Mouse (Mus musculus) left cerebral cortex, adult 11 months (tissue): ENCODE data around the gene Vstm2a.

ENCODE experiments used
- DNase-seq: peaks from one replicate; pipeline ENCODE4 v3.0.0; 2022; ENCODE audit warnings: low spot score

Vstm2a gene

DNA sequence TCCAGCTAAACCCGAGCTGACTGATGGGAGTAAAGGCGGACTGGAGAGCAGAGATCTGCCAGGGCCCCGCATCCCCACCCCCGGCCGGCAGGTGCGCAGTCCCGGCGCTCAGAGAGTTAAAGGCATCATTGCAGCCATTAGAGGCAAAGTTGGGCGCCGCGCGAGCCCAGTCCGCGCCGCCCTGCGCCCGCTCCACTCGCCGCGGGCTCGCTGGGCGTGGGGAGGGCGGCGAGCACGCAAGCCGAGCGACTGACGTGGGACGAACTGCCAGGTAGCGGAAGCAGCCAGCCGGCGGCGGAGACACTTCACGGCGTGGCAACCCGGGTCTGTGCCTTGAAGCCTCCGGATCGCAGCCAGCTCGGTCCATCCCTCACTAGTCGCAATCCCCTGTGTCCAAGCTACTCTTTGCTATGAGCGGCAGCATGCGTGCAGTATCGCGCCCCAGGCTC lies at the start of gene Vstm2a:
Gene Vstm2a, plus strand, starts transcription at position 252 of the 449 bp plus-strand sequence.
- DNase-seq = no peak

DNA sequence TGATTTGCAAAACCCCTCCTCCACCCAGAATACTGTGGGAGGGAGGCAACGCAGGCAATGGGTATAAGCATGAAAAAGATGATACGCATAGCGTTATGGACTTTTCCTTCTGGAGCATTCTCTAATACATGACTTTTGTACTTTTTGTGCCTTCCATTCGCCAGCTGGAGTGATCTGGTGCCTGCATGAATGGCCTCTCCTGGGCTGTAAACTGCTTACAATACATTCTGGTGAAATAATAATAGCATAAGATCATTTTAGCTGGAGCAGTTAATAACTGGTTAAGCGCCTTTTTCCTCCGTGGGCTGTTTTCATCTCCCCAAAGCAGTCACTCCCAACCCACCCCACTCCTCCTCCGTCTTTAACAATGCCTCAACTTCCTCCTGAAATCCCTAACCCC lies 513 bp upstream of the Vstm2a start:
- no peak for DNase-seq

DNA sequence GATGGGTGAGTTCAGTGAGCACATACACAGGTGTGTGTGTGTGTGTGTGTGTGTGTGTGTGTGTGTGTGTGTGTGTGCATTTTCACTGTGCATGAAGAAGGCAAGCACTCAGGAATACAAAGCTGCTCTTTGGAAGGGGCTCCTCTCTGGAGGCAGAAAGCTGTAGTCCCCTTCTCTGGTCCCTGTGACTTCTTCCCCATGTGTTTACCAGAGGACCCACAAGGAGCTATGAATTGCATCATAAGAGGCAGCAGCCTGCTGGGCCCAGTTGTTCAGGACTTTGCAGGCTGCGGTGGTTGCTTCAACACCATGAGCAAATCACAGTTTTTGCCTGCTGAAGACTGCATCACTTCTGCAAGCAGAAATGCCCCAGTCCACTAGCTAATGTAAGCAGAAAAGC lies 776 bp downstream of the Vstm2a start:
- no peak for DNase-seq

DNA sequence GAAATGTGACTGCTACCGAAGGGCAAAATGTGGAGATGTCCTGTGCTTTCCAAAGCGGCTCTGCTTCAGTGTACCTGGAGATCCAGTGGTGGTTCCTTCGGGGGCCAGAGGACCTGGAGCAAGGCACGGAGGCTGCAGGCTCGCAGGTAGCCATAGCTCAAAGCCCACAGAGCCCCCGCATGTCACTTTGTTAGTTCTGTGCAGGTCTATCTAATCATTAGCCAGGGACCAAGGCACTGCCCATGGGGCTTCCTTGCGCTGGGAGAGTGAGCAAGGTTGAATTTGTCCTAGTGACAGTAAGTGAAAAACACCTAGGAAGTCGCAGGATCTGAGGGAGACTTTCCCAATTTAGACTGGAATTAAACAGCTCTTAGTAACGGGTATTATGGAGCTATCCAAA lies 2.4 kb downstream of the Vstm2a start:
- no peak for DNase-seq

DNA sequence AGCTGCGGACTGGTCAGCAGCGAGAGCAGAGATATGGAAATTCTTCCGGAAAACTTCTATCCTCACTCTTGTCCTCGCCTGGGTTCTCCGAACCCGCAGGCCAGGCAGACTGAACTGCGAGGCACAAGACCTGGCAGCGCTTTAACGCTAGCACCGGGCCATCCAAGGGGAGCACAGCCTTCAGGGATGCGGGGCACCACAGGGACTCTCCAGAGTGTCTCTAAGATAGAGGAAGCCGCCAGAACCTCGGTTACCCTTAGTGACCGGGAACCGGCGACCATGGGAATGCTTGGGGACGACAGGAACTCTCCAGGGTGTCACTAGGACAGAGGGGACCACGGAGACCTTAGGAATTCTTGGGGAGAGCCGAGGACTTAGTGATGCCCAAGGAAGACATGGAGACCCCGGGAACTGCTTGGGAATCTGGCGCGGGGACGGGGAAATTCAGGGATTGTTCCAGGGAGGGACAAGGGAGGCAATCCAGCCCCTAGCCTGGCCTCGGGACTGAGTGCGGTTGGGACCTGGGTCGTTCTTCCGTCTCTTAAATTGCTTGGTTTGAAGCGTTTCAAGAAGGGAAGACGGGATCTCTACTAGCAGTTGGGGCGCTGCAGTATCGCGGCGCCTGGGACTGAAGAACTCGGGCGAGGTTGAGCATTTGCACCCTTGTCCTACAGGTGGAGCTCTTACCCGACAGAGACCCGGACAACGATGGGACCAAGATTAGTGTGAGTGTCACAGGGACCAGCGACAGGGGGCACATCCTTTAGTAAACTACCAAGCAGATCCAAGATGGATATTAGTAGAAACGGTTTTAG lies 3.4 kb downstream of the Vstm2a start:
- DNase-seq = peak; percentile 66

DNA sequence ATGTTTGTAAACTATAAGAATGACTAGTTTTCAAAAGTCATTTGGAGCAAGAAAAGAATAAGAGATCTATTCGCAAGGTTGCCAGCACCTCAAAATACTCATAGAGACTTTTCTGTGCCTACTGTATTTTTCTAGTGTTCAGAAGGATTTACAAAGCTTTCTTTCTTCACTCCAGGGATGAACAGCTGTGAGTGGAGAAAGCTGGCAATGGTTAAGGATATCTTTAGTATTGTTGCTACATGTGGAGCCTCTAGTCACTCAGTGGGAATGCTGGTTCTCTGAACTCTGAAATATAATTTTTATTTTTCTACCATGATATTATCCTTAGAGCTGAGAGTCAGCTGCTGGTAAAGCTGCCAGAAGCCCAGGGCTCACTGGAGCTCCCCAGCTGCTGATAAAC lies 10.9 kb downstream of the Vstm2a start:
- no peak for DNase-seq

DNA sequence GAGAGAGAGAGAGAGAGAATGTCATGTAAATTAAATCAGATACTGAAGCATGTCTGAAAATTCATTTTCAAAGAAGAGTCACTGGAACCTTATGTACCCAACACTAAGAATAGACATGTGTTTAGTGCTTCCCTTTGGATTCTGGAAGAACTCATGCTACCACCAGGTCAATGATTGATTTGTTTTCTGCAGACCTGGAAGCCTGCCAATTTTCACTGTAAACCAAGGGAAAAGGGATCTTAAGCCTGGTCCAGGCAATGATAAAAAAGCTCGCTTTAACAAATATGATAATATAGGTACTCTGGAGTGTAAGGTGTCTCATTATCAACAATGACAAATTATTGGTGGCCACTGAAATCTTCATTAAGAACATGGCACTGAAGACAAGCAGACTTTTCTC lies 32.9 kb downstream of the Vstm2a start:
- no peak for DNase-seq

DNA sequence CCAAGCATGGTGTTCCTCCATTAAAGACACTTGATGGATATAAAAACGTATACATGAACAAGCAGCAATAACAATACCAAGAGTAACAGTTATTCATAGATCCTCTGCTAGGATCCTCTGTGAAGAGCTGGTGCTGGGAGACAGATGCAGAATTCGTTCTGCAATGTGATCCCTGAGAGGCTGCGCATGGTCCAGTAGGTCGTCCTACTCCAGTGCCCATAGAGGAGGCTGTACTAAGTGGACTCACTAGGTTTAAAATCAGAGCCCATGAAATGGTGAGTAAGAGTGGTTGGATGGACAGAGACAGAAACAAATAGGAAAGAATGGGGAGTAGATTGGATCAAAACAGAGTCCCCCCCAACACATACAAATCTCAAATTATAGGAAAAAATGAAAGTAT lies 35.4 kb downstream of the Vstm2a start:
- no peak for DNase-seq

DNA sequence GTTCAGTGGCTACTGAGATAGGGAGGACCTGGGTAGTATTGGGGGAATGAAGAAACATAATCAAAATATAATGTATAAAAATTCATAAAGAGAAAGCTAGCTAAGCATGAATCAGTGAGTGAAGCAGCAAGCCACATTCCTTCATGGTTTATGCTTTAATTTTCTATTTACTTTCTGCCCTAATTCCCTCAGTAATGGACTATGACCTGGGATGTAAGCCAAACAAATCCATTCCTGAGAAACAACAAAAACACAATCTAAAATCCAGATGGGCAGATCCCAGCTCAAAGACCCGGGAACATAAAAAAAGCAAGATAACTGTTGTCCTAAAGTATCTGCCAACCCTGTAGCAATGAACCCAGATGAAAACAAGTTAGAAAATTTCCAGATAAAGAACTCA lies 39.0 kb downstream of the Vstm2a start:
- DNase-seq = no peak

DNA sequence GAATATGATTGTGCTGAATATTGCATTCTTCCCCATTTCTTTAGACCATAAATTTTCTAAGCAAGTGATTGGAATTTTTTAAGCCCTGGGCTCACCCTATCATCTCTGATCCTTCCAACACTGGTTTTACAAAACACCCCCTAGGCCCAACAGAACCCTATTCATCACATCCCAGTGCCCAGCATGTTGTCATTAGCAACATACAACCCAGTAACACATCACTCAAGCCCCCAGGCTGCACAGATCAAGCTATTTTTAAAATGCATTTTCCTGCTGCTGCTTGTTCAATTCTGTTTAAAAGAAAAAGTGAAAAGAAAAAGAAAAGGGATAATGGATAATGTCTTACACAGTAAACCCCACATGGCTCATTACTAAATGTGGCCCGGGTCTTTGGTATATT lies 42.0 kb downstream of the Vstm2a start:
- DNase-seq = no peak

DNA sequence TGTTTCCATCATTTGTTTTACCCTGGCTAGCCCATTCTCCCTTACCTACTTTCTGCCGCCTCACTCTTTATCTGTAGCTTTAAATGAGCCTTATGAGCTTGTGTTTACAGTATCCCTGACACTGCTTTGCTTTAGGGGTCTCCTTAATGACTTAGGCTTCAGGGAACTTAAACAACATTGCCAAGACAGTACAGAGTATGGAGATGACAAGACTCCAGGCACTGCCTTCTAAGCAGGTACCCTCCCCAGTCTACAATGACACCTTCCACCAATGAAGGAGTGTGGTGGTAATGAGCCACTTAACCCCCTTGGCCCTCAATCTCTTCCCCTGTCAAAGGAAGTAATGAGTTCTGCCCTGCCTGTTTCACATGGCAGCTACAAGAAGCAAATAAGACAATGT lies 42.4 kb downstream of the Vstm2a start:
- DNase-seq = no peak

DNA sequence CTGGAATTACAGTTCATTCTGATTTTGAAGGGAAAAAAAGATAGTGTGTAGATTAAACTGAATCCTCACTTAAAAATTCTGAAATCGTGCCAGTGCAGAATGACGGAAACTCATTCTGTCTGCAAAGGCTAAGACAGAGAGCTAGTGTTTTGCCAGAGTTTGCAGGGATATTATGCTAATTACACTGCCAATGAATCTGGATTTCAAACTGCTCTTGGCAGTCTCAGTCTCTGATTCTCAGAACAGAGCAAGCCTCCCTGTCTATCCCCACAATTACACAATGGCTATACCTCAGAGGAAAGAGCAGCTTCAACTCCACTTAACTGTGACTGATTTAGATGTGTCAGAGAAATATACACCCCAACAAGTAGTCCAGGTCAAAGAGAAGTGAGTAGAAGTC lies 43.2 kb downstream of the Vstm2a start:
- DNase-seq = no peak

DNA sequence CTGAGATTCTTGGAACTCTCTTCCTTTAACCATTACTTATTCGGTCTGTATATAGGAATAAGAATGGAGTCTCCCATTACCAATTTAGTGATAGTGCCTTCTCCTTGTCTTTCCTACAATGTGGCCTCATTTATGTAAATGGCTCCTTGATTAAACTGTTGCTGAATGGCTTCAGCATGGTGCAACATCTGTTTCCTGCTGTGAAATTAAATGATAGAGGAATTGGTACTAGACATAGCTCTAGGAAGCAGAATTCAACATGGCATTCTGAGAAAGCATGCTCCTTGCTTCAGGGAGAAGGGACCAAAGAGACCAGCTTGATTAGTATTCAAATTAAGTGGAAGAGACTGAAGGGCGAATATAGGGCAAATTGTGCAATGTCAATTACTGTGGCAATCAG lies 57.6 kb downstream of the Vstm2a start:
- DNase-seq = no peak

DNA sequence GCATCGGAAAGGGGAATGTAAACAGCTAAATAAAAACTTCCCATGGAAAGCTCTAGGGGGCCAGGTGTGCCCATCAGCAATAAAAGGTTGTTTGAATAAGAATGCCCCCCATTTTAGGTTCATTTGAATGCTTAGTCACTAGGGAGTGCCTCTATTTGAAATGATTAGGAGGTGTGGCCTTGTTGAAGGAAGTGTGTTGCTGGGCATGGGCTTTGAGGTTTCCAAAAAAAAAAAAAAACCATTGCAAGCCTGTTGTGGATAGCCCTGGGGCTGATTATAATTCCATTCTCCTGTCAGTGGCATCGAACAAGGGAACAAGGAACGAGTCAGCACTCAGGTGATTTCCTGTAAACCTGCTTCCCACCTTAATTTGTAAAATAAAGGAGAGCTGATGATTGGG lies 87.7 kb downstream of the Vstm2a start:
- DNase-seq = no peak

DNA sequence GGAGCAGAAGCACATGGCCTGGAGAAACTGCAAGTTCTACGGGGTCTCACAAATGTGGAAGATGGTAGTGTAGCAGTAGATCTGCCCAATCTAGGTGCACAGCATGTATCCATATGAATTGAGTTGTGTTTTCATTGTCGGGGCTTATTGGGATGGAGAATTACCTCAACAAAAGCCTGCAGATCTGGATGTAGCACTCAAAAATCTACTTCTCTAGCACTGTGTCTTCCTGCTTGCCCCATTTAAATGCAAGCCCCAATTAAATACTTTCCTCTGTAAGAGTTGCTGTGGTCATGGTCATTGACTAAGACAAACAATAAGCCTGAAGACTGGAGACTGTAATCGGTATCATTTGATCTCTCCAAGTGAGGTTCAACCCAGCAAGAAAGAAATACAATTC lies 88.2 kb downstream of the Vstm2a start:
- DNase-seq = no peak

DNA sequence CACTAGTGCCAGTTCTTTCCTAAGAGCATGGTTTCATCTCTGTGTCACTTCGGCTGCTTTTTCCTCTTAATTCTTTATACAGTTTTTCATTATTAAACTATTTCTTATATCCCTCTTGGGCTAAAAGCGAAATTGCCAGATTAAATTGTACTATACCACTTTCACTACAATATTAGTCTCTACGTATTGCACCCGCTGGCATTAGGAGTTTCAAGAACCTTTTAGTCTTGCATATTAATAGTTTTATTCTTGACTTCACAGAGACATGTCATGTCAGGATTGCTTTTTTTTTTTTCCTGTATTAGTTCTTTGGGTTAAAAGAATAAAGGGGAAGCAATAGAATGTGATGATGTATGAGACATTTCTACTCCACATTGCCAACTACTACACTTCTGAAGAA lies 94.4 kb downstream of the Vstm2a start:
- no peak for DNase-seq

DNA sequence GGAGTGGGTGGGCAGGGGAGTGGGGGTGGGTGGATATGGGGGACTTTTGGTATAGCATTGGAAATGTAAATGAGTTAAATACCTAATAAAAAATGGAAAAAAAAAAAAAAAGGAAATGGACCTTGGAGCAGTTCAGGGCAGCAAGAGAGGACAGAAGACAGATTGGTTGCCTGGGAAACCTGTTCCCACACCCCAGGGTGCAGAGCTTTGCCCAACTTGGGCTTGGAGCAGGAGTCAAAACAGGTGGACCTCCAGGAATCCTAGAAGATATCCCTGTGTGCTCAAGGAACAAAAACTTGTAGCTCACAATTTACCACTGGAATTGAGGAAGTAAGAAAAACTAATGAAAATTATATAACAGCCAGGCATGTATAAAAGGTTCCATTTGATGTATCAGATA lies 96.8 kb downstream of the Vstm2a start:
- DNase-seq = no peak

DNA sequence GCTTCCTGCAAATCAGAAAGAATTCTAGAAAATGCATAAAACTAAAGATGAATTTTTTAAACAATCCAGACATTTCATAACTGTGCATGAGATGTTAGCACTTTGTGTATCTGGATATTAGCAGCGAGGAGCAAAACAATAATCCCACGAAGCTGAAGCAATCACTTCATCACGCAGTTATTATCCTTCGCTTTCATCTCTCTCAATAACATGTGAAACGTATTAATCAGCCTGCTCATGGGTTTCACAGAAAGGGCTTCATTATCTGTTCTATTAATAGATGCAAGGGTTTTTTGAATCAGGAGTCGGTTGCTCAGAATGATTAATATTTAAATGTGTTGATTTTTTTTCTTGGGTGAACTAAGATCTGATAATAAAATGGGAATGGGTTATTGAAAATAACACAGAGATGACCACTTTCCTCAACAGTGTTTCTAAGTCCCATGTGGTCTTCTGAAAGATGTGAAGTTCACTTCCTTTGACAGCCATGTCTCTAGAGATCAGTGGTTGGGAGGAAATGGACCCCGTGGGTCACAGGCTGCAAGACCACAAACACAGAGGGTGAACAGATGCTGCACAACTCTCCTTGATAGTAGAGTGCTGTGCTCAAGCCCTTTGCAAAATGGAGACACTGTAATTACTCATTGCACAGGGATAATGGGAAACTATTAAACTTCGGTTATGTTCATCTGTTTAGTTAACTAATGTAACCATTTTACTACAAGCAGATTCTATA lies 109.5 kb downstream of the Vstm2a start:
- DNase-seq = no peak

DNA sequence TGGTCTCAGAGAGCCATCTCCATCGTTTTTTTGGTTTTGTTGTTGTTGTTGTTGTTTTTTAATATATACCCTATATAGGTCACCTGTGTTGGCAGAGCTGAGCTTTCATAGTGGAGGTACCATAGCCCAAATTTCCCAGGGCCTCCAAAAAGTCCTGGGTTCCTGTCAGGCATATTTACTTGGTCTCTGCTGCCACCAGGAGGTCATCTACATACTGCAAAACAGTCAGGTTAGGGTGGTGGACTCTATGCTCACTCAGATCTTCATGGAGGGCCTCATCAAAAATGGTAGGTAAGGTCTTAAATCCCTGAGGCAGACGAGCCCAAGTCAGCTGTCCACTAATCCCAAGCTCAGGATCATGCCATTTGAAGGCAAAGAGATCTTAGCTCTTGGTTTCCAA lies 146.1 kb downstream of the Vstm2a start:
- DNase-seq = no peak

DNA sequence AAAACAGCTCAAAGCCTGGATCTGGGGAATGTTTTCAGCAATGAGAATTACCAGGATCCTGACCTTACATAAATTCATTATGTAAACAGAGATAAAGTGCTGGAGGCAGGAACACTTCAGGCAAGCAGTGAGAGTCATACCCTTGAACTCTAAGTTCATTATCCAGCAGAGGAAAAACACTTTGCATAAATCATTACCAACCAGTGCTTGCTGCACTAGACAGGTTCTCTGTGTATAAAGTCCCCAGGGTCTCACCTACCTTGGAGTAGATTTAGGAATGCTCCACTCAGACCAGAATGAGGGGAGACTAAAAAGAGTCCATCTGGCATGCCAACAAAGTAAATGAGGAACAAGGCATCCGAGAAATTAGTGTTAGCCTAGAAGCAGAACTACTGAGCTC lies 154.2 kb downstream of the Vstm2a start:
- DNase-seq = no peak

DNA sequence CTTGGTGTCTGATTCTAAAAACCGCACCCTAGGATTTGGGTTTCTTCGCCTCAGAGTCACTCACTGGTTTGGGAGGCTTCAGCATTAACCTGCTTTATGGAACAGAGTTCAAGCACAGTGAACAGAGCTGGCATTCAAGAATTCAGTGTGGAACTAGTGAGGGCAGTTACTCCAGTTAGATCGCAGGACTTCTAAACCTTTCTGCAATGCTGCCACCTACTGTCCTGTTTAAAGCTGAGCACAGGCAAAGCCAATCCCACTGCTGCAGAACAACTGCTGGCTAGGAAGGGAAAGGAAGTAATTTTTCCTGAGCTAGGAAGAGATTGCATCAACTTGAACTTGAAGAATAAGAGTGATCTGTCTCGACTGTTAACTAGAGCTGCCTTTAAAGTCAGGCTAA lies 155.1 kb downstream of the Vstm2a start:
- peak; percentile 17 for DNase-seq

DNA sequence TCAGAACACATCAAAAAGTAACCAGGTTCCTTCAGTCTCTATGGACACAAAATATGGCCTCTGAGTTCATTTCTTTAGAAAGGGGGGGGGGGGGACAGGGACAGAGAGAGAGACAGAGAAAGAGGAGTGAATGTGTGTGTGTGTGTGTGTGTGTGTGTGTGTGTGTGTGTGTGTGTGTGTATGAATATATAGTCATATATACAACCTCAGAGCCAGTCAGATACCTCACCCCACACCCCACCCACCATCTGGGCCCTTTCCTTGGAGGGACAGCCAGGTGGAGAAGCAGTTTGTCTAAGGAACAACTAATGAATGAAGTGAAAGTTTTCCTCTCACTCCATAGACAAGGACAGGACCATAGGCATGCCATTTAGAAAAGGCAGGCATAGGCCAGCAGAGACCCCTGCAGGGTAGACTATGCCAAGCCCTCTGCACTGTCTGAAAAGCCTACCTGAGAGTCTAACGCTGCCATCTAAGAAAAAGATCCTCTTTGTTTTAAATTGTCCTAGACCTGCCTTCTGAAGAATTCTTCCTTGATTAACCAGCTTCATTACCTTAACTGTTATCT lies 155.6 kb downstream of the Vstm2a start:
- no peak for DNase-seq

DNA sequence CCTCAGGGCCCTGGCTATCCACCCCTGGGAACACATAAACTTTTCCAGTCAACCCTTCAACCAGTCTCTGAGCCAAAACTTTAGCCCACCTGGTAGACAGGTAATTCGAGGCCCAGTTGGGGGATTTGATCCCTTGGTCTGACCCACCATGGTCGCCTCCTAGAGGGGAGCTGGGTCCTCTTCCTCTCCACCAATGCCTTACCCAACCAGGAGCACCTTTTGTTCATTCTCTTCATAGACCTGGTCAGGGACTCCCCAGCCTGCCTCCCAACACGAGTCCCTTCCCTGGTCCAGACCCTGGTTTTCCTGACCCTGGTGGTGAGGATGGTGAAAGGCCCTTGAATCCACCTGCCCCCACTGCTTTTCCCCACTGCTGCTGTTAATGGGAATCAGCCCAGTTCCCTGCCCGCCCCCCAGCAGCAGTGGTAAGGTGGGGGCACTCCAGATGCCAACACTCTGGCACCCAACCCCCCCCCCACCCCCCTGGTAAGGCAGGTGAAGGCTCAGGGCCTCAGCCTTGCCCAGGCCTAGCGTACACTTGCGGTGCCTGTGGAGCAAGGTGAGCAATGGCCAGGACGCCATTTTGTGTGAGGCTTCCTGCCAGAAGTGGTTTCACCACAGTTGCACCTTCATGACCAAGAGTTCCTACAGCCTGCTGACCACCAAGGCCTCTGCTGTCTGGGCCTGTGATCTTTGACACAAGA lies 182.2 kb downstream of the Vstm2a start:
- DNase-seq = no peak
